Mouse (Mus musculus): ENCODE results near the gene Pla2g2f.

The Pla2g2f gene

DNA sequence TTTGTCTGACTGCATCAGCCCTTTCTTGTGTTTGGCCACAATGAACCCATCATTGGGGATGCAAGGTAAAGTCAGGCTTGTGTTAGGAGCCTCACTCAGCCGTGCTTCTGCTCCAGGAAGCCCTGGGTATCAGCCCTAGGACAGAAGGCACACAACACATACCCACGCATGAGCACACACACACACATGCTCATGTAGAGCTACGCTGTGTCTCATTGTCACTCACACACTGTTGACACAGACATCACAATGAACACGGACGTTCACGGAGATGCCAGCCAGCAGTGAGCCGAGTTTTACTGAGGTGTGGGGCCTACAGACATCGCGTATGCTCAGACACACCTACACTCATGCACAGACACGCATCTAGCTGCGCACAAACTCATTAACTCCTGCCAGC lies 1.4 kb downstream of the Pla2g2f start:
- no peak for DNase-seq (ENCODE audit: low spot score)

DNA sequence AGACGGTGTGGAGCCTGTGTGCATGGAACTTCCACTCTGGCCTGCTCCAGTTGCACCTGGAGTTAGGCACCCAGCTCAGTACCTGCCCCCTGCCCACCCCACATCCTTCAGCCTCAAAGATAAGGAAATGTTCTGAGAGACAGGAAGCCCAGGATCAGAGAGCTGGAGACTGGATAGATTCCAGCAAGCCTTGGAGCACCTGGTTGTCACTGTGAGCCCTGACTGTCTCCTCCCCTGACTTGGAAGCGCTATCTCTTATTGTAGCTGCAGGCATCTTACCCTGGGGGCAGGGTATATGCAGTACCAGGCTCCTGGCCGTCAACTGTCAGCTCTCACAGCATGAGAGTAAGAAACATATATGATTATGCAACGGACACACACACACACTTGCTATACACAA lies 2.0 kb downstream of the Pla2g2f start:
- DNase-seq (ENCODE audit: low spot score), result no peak

DNA sequence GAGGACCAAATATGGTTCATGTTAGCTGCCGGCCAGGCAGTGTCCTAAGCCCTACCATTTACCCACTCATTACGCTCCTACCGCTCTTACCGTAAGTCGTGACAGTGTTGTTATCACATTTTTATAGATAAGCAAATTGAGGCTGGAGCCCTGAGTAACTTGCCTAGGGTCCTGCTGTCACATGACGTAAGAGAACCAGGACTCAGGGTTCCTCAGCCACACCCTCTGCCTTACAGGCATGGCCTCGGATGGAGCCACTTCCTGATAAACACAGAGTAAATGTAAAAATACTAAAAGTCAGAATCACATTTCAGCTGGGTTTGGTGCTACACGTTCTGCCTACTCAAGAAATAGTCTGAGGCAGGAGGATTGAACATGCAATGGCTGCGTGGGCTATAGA lies 3.0 kb downstream of the Pla2g2f start:
- no peak for DNase-seq (ENCODE audit: low spot score)

DNA sequence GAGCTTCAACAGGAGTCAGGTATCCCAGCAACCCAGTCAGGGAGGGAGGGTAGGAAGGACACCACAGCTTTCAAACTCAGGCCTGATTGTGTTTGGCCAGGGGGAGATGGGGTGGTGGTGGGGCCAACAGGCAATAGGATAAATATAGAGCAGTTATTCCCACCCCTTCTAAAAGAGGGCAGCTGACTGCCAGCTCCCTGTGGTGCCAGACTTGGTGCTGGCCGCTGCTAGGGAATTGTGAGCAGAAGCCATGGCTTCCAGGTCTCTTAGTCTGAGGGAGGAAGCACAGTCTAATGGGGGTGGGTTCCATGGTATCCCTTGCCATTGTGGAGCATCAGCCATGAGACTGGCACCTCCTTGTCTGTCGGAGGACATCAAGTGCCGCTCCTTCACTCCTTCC lies 3.8 kb downstream of the Pla2g2f start:
- DNase-seq (ENCODE audit: low spot score), result no peak

DNA sequence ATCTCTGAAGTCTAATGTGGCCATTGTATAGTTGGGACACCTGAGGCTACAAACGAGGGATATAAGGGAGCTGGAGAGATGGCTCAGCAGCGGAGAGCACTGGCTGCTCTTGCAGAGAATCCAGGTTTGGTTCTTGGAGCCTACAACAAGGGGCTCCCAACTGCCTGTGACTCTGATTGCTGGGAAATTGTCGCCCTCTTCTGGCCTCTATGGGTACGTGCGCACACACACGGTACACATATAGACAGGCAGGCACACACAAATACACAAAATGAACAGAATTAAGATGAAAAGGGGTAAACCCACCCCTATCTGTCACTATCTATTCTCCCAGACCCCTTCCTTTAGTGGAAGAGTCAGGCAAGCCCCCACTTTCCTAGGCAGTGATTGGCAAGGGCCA lies 4.8 kb downstream of the Pla2g2f start:
- no peak for DNase-seq (ENCODE audit: low spot score)

DNA sequence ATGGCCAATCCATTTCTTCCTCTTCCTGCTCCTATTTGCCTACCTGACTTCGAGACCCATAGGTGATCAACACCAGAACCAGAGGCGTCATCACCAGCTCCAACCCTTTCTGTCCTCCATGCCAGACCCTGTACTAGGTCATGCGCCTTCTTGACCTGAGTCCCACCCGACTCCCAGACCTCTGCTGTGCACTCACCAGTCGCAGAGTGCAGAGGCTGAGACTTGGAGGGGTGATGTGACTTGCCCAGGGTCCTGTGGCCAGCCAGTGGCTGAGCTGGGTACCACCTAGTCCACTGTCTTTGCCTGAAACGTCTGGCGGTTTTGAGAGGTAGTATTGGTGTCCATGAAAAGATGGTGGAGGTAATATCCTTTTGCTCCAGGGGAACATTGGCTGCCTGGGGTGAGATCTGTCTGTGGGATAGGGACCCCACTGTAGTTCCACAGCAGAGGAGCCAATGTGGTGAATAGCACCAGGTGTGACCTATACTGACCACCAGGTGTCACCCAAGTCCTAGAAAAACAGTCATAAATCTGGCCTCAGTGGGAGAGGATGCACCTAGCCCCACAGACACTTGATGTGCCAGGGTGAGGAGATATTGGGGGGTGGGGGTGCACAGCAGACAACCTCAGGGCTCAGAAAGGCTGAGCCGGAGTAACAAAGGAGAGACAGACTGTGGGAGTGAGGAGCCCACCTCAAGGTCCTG lies 8.9 kb downstream of the Pla2g2f start:
- no peak for DNase-seq (ENCODE audit: low spot score)

DNA sequence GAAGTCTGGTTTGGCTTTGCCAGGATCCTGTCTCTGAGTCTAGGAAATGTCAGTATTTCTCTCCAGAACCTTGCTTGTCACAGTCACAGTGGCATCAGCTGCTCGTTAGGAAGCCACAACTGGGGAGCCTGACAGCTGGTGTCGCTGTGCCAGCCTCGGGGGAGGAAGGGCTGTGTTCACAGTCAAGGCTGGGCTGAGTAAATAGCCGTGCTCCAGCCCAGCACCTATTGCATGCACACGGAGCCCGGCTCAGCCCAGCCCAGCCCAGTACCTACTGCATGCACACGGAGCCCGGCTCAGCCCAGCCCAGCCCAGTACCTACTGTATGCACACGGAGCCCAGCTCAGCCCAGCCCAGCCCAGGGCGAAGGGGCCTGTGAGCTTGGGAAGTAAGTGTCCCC lies 9.6 kb downstream of the Pla2g2f start:
- no peak for DNase-seq (ENCODE audit: low spot score)

DNA sequence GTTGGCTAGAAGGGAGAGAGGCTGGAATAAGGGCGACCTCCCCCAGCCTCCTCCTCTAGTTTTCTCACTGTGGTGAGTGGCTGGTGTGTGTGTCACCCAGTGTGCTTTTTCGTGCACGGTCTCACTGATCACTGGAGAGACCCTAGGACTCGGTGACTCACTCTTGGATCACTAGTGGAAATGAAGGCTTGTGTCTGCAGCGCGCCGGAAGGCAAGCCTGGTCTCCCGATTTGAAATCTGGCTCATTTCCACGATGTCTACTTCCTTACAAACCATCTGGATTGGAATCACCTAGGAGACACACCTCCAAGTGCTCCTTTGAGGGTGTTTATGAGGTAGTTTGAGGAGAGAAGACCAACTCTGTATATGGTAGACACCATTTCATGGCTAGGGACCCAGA lies 10.6 kb downstream of the Pla2g2f start:
- no peak for DNase-seq (ENCODE audit: low spot score)

DNA sequence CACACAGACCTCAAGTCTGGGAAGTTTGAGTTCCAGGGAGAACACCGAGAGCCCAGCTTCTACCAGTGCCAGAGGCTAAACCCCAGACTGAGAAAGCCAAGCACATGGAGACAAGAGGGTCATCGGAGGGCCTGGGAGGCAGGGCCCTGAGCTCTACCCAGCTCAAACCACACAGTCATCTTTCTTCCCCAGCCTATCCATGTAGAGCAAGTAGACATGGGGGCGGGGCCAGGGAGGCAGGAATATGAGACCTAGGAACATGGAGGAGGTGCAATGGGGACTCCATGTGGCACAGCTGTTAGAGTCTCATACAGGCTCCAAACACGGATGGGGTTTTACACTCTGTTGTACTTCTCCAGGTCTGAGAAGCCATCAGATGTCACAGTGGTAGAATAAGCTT lies 11.5 kb downstream of the Pla2g2f start:
- DNase-seq (ENCODE audit: low spot score), result no peak

DNA sequence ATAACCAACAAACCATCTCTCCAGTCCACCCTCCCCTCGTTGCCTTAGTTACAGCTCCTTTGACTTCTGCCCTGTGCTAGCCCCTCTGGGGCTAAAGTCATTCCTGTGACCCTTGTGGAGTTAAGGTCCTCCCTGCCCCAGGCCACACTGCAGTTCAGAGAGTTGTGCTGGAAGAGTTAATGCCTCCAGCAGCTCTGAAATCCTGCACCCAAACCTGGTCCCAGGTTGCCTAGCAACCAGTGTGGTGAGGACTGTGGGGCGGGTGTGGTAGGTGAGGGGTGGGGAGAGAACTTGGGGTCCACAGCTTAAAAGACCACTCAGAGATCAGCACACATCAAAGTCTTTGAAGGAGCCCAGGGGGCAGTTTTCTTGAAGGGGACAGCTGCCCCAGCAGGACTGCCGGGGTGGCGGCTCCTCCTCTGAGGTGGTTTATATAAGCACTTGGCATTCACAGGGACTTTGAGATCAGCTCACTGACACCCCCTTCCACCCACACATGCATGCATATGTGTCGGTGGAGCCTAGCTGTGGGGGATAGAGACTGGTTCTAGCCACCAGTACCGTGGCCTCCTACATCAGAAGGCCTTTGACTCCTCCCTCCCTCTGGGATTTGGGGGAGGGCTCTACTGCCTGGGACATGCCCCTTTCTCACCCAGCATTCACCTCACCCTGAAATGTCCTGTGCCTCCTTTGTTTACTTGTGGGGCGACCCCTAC lies 18.1 kb downstream of the Pla2g2f start:
- no peak for DNase-seq (ENCODE audit: low spot score)

DNA sequence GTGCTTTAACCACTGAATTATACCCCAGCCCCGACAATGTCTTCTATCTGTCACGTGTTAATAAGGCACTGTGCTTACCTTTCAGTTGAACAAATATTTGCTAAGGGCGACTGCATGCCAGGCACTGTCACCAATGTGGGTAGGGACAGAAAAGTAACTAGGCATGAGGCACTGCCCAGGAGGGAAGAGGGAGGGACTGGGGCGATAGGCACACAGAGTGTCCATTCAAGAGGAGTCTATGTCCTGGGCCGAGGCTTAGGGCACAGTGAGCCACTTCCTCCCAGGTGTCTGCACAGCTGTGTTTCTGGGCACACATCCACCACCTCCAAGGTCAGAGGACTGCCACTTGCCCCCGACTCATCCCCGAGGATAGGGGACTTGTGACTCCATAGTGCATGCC lies 20.4 kb downstream of the Pla2g2f start, which contains the start of gene Ubxn10:
Ubxn10 (minus strand) TSS at position 137 of the 400 bp plus-strand sequence.
- DNase-seq (ENCODE audit: low spot score), result no peak

DNA sequence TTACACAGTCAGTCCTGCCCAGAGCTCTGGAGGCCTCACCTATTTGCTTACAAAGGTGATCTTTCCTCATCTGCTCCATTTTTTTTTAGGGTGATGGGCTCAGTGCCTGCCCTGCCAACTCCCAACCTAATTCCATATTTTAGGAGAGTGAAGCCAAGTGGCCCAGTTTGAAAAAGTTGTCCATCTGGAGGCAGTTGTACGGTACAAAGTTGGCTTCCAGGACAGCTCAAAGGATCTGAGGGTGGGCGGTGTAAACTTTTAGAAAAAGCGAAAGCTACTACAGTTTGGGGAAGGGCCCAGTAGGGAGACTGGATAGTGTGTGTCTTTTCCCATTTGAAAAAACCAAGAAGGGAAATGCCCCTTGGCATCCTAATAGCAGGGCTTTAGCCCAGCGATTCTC lies 22.6 kb downstream of the Pla2g2f start:
- no peak for DNase-seq (ENCODE audit: low spot score)

DNA sequence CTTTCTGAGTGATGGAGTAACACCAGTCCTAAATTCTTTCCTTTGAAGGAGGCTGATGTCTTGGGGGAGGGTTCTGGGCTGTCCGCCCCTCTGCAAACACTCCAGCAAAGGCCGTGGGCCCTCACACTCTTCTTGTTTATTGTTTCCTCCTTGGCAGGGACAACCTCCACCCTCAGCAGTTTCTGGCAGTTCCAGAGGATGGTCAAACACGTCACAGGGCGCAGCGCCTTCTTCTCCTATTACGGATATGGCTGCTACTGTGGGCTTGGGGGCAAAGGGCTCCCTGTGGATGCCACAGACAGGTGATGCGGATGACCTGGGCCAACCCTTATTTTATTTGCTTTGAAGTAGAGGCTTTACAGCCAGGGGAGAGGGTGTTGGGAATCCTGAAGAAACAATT lies 23.3 kb downstream of the Pla2g2f start:
- DNase-seq (ENCODE audit: low spot score), result no peak

DNA sequence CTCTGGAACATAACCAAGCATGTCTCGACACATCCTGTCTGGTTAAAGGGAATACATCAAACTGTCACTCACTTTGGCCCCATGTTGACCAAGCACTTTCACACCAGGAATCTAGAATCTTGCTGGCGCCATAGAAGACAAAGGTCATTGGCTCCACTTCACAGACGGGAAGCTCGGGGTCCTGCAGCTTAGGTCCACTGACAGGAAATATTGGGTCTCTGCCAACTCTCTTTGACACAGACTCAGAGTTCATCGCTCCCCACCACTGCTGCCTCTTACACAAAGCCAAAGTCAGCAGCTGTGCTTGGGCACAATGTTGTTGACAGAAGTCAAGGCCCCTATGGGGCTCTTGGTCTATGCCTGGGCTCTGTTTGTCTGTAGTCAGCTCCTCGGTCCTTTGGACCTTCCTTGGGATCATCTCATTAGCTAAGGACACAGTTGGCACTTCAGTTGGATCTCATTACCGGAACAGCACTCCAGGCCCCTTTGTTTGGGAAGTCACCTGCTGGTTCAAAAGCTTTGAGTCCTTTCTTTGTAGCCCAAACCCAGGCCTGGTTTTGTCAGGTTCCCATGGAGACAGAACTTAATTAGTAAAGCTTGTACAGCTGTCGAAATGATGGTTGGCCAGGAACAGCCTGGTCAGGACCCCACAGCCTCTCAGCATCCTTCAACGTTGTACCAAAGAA lies 28.3 kb downstream of the Pla2g2f start:
- DNase-seq (ENCODE audit: low spot score), result no peak

DNA sequence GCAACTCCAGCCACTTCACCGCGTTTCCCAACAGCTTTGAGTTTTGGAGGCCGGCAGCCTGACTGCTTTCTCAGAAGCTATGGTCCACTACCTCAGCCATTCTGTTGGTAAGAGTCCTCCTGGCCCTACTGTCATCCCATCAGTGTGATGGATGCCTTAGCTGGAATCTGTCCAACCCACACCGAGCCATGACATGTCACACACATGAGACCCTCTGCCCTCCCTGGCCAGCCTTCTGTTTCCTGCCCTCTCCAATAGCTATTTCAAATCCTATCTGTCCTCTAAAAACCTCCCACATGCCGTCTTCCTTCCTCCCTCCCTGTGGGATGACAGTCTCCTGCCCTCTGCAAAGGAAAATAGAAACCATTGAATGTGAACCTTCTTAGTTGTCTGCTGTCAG lies 31.7 kb downstream of the Pla2g2f start:
- DNase-seq (ENCODE audit: low spot score), result no peak

DNA sequence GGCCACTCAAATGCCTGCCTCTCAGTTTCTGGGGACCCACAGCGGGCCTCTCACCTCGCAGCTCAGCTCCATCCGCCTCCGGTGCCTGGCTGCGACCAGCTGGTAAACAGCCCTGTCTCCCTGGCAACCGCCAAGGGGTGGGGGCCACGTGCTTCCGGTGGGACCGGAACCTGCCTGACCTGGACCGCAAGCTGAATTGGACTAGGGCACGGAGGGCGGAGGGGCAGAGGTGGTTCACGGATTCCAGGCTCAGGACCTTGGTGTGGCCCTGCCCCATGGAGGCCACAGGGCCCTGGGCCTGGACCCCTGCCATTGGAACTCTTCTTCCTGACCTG lies 32.3 kb downstream of the Pla2g2f start:
- peak; percentile 61 for DNase-seq (ENCODE audit: low spot score)

DNA sequence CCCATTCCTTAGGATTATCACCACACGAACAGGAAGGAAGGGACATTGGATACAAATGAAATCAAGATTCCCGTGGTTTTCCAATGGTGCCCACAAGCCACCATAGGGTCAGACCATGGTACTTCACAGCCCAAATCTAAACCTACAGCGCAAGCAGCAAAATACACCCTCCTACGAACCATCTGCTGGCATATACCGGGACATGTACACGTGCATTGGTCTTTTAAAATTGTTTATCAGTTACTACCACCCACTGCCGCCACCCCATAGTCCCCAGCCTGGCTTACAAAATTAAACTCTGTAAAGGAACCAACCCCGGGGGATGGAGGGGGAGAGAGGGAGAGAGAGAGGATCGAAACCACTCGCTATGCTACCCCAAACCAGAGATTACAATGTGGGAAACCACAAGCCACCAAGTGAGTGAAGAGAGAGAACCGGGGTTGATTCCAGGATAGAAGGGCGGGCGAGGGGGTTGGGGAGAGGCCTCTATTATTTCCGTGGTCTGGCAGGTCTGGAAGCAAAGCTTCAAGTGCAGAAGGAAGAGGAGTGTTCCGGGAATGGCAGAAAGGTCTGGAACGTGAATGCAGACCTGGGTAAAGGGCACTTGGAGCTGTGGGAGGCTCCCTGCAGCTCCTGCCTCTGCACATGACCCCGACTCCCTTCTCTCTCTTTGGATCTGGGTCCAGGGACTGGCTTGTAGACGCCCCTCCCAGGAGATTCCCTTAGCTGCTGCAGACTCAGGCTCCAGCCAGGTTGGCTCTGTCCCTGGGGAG lies 32.9 kb downstream of the Pla2g2f start, which contains the start of gene Pla2g2c:
Pla2g2c (plus strand) TSS at position 439 of the 773 bp plus-strand sequence.
- no peak for DNase-seq (ENCODE audit: low spot score)

DNA sequence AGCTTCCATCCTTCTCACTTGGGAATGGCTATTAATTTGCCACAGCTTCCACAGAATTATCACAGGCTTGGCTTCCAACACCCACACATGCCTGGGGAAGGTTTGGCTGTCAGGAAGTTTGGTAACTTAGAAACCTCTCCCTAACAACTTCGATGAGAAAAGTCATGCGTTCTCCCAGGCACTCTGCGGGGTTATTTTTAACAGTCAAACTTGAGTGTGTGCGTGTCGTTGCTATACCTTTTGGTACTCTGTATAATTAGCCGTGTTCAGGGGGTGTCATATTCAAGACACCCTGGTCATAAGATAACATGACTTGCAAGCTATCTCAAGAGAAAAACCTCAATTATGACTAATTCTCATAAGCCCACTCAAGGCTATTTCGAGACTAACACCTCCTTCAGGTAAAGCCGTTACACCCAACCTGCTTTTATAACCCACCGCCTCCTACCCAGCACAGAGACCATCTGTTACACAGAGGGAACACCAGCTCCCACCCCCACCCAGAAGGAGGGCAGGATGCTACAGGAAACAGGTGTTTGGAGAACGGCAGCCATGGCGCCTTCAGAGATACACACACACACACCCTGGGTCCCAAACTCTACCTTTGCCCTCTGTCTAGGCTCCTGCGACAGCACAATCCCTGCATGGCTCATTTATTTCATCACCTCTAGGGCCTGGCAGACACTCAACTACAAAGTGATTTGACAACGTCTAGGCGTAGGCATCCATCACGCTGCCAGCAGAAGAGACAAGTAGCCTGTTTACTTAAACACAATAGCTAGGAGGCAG lies 33.7 kb downstream of the Pla2g2f start:
- no peak for DNase-seq (ENCODE audit: low spot score)

DNA sequence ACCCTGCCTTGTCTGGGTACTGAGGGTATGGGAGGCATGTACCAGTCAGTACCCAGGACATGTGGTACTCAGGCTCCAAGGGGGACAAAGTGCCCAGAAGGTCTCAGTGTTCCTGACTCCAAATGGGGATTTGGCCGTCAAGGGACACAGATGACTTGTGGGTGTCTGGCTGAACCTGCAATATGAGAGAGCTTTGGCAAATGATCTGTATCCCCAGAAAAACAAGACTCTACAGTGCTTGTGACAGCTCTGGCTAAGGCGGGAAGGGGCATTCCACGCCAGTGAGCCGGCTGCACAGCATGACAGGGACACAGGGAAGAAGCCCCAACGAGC lies 38.2 kb downstream of the Pla2g2f start:
- DNase-seq (ENCODE audit: low spot score), result no peak

DNA sequence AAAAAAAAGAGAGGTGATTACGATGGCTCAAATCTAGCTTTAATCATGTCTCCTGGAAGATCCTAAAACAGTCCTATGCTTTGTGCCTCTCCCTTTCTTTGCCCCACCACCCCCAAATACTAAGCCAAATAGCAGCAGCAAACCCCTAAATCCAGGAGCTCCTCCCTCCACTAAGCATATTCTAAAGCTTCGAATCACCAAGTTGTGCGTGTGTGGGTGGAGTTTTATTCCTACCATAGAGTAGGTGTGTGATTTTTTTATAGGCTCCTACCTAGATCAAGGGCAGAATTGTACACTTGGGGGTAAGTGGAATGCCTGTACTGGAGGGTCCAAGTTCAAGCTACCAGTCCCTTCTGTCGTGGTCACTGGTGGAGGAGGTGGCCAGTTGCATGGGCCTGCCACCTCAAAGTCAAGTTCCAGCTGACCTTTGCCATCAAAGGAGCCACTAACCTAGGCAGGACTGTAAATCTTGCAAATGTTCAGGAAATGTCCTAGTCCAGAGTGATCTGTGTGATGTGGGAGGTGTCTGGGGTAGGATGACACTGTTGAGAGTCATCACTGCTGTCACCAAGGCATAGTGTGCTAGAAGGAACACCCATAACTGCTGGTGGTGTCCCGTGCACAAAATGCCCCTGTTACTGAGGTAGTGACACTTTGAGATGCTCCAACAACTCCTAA lies 38.7 kb downstream of the Pla2g2f start:
- no peak for DNase-seq (ENCODE audit: low spot score)

DNA sequence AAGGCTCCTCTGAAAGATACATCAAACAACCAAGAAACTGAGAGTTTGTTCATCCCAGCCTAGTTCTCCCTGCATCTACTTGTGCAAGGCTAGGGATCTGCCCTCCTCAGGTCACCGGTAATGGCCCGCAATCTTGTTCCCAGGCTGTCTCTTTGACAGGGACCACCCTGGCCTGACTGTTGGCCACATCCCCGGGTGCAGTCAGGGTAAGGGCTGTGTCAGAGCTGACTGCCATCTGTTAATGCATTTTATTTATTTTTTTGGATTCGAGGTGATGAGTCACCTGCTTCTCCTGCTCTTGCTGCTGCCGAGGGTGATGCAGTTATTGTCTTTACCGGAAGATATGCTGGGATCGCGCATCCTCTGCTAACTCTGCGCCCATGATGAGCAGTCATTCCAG lies 40.7 kb downstream of the Pla2g2f start:
- DNase-seq (ENCODE audit: low spot score), result no peak
